Mouse (Mus musculus) kidney, postnatal 14 days (tissue): Measurements from ENCODE around the gene Car5a.
A peak's percentile ranks its signal among the peaks of the same experiment; 100 is the strongest.

Experiments used
- DNase-seq: peaks from one replicate; pipeline ENCODE4 v3.0.0; 2022; ENCODE audit warnings: mixed read lengths

The Car5a gene

GRCm38 (mm10) chr8:121954981-121955555, 10.4 kb upstream of the Car5a start:
- no peak for DNase-seq

DNA sequence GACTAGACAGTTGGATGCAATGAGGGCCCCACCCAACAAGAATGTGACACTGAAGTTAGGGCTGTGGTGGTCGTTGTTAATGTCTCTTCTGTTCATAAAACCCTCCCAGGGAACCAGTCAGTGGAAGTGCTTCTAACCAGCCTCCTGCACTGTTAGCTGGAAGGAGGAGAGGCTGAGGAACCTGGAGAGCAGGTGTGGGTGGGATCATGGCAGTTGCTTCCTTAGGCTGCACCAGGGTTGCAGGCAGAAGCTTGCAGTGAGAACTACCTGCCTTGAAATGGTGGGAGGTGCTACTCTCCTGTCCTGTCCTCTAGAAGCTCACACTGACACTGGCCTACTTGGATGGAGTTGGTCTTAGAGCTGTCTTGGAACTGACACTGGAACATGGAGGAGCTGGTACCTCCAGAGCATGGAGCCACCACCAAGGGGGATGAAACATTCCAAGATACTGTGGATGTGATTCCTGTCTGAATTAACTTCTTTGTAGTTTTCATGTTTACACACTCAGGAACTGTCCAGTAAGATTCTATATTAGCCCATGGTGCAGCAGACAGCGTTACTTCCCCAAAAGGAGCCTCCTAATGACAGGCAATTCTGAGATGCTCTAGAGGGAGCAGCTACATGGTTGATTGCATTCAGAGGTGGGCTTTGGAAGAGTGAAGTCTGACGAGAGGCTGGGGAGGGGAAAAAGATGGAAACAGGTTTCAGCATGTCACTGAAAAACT, 9.3 kb upstream of the Car5a start:
- no peak for DNase-seq

DNA sequence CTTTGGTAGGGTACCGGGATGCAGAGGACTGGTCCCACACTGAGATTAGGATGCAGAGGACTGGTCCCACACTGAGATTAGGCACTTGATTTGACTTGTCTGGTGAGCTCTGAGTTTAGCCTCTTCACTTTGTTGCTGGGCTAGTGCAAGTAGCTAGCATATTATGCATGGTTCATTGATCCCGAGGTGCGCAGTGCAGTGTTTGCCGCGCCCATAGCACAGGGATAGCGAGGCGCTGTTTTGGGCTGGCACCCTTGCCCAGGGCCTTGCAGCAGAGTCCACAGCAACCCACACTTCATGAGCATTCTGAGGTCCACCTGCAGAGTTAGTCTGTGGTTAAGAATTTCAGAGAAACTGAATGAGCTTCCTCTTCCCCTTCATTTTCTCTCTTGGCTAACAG, 8.1 kb upstream of the Car5a start:
- DNase-seq: peak; percentile 52

- DNase-seq: no peak
Measured at GRCm38 (mm10) chr8:121952122-121952521, 7.4 kb upstream of the Car5a start.

- no peak for DNase-seq
Measured at GRCm38 (mm10) chr8:121951656-121952009, 6.9 kb upstream of the Car5a start.

DNA sequence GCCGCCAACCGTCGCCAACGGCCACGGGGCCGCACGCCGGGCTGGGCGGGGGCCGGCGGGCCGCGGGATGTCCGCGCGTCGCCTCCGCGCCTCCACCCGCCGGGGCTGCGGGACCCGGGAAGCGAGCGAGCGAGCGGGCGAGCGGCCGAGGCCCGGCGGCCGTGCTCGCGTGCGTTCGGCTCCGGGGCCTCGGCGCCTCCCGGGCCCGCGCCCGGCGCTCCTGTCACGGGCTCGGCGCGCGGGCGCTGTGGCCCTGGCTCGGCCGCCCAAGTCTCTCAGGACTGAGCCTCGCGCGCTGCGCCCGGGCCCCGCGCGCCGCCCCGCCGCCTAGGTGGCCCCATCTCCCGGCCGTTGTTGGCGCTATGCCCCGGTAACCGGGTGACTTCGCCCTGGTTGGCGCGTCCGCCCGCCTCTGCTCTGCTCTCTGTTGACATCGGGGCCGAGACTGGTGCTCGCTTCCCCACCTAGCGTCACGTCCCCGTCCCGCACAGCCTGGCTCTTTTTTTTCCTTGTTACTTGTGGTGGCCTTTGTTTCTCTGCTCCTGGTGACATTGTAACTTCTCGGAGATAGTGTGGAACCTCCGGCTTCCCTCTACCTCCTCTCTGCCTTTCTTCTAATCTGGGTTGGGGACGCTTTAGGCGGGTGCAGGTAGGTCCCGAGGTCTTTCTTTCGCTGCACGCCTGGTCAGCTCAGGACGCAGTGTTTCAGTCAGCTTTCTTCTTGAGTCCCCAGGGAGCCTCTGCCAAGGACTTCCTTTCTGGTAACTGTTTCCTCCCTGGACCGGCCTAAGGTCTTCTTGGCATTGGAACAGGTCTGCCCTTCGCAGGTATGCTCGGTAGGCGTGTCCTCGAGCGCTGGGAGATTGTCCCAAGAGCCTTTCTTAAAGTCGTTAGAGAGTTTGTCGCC, 6.3 kb upstream of the Car5a start:
- DNase-seq: peak; percentile 77

- peak; percentile 99 for DNase-seq
Measured at GRCm38 (mm10) chr8:121949941-121950748, 5.4 kb upstream of the Car5a start.

DNA sequence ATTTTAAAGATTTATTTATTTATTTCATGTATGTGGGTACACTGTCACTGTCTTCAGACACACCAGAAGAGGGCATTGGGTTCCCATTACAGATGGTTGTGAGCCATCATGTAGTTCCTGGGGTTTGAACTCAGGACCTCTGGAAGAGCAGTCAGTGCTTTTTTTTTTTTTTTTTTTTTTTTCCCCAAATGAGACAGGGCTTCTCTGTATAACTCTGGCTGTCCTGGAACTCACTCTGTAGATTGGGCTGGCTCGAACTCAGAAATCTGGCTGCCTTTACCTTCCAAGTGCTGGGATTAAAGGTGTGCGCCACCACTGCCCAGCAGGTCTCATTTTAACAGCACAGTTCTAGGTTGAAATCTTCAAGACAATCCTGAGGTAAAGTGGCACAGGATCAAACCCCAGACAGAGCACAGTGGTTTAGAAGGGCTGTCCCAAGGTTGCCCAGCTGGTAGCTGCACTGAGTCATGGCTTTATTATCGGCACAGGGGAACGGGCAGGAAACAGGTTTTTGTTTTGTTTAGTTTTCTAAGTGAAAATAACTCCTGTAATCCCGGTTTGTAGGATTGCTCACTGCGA, 4.6 kb upstream of the Car5a start, which contains the start of gene Banp:
Gene Banp (plus strand): TSS at position 529 of the 579 bp plus-strand sequence.
- no peak for DNase-seq

- DNase-seq: no peak
Measured at GRCm38 (mm10) chr8:121948321-121949145, 3.8 kb upstream of the Car5a start.

GRCm38 (mm10) chr8:121947753-121948141, 3.0 kb upstream of the Car5a start:
- DNase-seq: peak; percentile 96

DNA sequence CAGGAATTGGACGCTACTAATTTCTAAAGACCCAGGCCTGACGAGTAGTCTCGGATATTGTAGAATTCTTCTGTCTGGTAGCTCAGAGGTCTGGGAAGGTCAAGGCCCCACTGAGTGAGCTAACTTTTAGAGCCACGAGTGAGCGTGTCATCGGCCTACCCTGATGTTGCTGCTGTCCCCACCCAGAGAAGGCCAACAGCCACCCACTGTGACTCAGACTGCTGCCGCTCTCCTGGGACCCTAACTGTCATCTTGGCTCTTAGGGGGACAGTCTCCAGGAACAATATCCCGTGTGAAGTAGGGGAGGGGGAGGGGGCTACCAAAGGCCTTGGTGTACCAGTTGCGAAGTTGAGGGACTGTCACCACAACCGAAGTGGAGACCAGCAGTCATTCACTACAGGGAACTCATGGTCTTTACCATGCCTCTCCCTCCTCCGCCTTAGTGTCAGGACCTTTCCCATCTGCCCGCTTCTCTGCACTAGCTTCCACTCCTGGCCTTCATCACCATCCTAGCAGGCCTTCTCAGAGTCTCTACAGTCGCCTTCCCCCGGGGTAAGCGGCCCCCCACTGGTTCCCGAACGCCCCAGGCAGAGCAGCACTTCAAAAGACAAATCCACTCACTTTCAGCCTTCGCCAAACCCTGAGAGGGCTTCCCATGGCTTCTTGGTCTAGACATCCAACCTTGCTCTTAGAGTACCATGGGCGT, 2.5 kb upstream of the Car5a start:
- no peak for DNase-seq

DNA sequence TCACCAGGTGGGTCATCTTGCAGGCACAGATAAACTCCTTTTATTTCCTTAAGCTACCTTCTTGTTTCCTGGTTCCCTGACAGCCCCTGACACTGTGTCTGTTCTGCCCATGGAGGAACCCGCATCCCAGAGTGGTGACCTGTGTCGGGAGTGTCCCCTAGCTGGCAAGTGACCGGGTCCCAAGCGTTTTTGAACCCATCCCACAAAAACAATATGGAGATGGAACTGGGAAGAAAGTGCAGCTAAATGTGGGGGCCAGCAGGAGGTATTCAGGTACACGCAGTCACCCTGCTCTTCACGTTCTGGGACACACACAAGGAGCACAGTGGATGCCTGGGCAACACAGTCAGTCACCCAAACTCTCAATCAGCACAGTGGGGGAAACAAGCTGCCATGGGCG, 1.6 kb upstream of the Car5a start:
- no peak for DNase-seq

- DNase-seq: no peak
Measured at GRCm38 (mm10) chr8:121943716-121944115, 988 bp downstream of the Car5a start.

- DNase-seq: no peak
Measured at GRCm38 (mm10) chr8:121943057-121943540, 1.6 kb downstream of the Car5a start.

- no peak for DNase-seq
Measured at GRCm38 (mm10) chr8:121938732-121939131, 6.0 kb downstream of the Car5a start.

- peak; percentile 14 for DNase-seq
Measured at GRCm38 (mm10) chr8:121936391-121936790, 8.3 kb downstream of the Car5a start.

DNA sequence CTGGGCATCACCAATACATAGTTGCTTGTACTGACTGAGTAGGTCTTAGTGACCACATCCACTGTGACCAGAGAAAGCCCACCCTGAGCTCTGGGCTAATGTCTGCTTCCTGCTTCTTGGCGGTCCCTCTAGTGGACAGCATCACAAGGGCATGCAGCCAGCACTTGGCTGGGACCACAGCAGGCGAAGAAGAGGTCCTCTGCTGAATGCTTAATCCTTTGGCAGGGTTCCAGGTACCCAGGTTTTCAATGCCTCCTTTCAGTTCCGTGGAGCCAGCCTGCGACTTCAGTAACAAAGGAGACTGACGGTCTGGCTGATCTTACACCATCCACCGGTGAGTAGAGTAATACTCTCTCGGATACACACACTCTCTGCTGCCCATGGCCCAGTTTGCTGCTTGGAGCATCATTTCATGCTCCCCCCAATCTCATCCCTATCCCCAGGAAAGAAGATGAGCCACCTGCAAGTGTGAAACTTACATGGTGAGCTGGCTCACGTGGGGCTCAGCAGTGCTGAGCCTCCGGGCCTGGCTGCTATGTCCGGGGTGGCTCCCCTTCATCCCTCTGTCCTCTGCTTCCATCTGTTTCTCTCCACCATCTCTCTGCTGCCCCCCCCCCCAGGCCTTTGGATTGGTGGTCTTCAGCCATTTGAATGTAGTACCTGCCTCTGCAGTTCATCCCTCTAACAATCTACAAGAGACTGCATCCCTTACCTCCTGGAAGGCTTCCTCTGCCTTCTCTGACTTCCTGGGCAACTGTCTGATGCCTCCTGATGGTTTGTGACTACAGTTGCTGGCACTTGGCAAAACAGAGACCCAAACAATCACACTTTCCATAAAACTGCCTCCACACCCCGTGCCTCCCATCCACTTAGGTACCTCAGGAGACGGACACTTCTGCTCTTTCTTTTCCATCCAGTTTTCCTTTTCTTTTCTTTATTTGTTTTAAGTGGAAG, 9.1 kb downstream of the Car5a start:
- DNase-seq: peak; percentile 32

- no peak for DNase-seq
Measured at GRCm38 (mm10) chr8:121934923-121935322, 9.8 kb downstream of the Car5a start.

DNA sequence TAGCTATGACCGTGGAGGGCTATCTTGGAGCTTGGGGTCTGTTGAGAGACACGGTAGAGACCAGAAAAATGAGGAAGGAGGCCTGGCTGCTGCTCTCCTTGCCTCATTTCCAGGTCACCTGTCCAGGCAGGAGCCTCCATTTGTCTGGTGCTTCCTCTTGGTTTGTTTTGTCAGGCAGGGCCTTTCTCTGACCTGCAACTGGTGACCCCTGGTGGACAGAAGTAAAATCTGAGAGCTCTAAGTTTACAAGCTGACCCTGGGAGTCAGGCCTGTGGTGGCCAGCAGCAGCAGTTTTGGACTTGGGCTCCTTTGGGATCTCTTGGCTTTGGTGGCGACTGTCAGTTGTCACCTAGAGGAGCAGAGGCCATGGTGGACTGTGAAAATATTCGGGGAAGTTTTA, 10.2 kb downstream of the Car5a start:
- DNase-seq: peak; percentile 60
